Mouse (Mus musculus) cortical plate, adult 2 months (tissue): ENCODE measurements around the gene Rgp1.

Source experiments
- CTCF ChIP-seq: fragments of 200-500 bp; IDR thresholded peaks from 2 replicates; pipeline ENCODE4 v1.5.1; 2011; ENCODE audit warnings: mild to moderate bottlenecking, control low read depth, low read length; ENCODE audit not compliant: insufficient read depth; ENCODE audit errors: extremely low read depth
- POLR2A ChIP-seq: fragments of 200-500 bp; IDR thresholded peaks from 2 replicates; pipeline ENCODE4 v1.6.1; 2011; ENCODE audit warnings: mild to moderate bottlenecking, low read length, control low read depth; ENCODE audit not compliant: insufficient read depth; ENCODE audit errors: extremely low read depth

DNA sequence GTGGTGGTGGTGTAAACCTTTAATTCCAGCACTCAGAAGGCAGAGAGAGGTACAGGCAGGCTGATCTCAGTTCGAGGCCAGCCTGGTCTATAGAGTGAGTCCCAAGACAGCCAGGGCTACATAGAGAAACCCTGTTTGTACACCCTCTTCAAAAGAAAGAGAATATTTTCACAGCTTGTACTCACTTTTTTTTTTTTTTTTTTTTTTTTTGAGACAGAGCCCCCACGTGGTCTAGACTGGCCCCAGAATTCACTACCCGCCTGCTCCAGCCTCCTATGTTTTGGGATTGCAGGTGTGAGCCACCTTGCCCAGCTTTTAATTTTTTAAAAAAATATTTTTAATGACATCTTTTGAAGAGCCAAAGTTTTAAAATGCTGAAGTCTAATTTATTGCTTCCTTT lies 25.6 kb downstream of the Rgp1 start:
- TF ChIP-seq POLR2A (no peak), CTCF (no peak)
